Mouse (Mus musculus): ENCODE measurements around the gene Trafd1.

The Trafd1 gene

DNA sequence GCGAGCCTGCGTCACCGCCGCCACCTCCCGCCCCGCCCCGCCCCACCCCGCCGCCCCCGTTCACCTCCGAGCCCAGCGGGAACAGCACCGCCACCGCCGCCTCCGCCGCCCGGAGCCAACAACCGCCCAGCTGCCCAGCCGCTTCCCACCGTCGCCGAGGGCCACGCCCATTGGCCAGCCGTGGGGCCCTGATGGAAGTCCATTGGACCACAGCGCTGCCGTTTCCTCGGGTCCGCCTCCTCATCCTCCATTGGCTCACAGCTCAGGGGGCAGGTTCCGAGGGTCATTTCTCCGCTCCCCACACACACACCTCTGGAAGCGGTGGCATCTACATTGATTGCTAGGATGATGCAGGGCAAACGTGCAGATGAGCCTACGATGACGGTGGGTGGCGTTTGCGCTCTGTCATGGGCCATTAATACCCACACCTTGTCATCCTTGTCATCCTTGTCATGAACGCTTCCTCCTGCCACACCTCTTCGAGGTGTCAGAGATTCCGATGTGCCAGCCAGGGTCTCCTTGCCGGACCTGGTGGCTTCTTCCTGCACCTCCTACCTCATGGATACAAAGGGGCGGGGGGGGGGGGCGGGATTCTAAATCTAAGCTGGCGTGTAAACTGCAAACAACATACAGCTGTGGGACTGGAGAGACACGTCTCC, at the start of gene Trafd1:
TSS of gene Trafd1 (minus strand) at position 172 of the 659 bp plus-strand sequence.
- DNase-seq (ENCODE audit: low spot score): peak; percentile 98

- no peak for DNase-seq (ENCODE audit: low spot score)
These were observed 43.5 kb upstream of the Trafd1 start for GRCm38 (mm10) chr5:121428954-121429353.

DNA sequence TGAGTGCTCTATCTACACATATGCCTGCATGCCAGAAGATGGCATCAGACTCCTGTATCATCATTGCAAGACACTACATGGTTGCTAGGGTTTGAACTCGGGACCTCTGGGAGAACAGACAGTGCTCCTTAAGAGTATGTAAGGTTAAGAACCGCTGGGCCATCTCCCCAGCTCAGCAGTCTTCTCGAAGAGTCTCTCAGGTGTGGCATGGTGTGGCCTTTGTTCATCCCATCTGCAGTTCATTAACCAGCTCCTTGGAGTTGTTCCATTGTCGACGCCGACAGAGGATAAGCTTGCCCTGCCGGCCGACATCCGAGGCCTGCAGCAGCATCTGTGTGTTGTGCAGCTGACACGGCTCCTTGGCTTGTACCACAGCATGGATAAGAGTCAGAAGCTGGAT, 37.9 kb upstream of the Trafd1 start:
- no peak for DNase-seq (ENCODE audit: low spot score)

DNA sequence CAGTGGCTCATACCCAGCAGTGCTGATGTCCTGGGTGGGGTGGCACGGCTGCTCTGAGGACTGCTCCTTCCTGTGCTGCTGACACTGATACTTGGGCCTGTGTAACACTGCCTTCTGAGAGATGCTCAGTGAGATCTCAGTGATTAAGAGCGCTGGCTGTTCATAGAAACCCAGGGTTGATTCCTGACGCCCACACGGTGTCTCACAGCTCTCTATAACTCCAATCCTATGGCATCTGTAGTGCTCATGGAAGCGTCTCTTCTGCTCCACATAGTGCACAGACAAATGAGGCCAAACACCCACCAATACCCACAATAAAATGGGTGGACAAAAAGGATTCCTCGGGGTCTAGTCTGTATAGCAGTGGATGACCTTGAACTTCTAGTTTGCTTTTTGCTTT, 37.4 kb upstream of the Trafd1 start:
- no peak for DNase-seq (ENCODE audit: low spot score)

DNA sequence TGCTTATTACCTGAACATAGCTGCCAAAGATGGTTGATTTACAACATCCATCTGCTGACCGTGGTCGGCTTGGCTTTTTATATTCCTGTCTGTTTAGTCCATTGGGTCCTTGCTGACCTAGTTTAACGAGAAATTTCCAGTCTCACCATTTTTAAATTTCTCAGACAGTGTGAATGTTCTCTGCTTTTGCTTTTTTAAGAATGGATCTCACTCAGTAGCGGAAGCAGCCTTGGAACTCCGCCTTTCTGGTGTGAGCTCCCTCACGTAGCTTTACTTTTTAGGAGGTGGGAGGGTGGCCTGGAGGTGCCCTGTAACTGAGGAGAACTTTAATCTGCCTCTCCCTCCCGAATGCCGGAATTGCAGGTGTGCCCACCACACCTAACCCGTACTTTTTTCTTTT, 35.3 kb upstream of the Trafd1 start:
- no peak for DNase-seq (ENCODE audit: low spot score)

GRCm38 (mm10) chr5:121410975-121411374, 25.5 kb upstream of the Trafd1 start:
- DNase-seq (ENCODE audit: low spot score): no peak

GRCm38 (mm10) chr5:121407856-121408255, 22.4 kb upstream of the Trafd1 start:
- no peak for DNase-seq (ENCODE audit: low spot score)

DNA sequence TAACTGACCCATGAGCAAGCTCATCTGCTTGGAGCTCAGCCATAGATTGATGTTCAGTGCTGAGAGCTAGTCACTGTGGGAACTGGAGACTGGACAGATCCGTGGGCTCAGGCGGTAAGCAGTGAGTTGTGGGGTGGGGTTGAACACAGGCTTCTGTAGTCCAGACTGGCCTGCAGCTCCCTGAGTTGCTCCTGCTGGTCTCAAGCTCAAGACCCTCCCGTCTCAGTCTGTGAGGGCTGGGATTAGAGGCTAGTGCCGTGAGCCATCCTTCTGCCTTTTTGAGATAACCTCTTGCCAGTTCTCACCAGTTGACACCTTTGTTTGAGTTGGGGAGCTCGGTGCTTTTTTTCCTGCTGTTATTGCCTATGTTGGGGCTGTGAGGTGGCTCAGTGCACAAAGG, 15.4 kb upstream of the Trafd1 start:
- DNase-seq (ENCODE audit: low spot score): no peak

DNA sequence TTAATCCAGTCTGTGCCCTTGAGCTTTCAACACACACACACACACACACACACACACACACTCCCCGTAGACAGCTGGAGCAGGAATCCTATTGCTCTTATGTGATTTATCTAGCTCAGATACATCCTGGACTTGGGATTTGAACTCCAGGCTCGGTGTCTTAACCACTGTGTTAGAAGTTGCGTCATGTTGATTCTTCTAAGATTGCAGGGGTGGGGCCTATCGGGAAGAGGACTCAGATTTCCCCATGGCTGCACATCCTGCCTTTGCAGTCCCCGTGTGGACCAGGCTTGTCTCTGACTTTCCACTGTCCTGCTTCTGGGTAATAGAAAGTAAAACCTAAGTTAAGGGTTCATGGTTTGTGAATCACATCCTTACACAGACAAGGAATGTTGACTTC, 14.6 kb upstream of the Trafd1 start:
- DNase-seq (ENCODE audit: low spot score): no peak

DNA sequence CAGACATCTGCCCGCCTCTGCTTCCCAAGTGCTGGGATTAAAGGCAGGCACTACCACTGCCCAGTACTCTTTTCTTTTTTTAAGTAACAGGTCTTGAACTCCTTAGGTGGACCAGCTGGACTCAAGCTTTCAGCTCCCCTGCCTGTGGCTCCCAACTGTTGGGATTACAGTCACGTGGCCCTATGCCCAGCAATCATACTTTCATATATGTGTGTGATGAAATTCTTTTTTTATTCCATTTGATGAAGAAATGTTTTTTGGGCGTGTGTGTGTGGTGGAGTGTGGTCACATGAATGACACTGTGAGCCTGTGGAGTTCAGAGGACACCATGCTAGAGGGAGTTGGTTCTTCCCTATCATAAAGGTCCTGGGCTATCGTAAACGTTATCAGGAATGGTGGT, 14.1 kb upstream of the Trafd1 start:
- DNase-seq (ENCODE audit: low spot score): no peak

GRCm38 (mm10) chr5:121398965-121399462, 13.6 kb upstream of the Trafd1 start:
- no peak for DNase-seq (ENCODE audit: low spot score)

DNA sequence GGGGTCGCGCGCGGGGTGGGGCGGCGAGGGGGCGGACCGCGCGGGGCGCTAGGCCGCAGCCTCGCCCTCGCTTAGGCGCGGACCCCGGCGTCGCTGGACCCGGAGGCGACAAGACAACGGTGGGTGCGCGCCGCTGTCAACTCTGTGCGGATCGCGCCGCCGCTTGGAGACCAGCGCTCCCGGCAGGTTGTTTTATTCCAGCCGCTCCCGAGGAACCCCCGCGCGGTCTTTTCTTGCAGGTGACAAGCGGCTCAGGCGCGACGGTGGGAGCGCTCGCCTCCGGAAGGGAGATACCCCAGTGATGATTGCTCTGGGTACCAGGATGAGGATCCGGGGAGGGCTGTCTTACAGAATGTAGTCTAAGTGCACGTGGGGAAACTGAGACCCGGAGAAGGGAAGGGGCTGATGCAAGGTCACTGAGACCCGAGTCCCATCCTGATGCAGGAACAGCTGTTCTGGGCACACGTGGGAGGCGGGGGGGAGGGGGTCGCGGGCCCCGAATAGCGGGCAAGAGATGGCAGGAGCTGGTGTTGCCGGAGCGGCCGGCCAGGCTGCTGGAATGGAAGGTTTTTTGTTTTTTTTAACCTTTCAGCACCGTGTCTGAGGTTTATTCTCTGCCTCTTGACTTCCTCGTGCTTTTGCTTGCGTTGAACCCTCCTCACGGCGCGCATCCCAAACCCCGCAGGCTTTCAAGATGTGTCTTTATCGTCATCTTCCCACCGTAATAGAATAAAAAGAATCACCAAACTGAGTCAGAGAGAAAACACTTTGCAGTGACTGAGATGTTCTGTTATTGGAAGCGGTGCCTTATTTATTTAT, 12.9 kb upstream of the Trafd1 start:
- DNase-seq (ENCODE audit: low spot score): peak; percentile 38

- peak; percentile 99 for DNase-seq (ENCODE audit: low spot score)
These were observed 12.0 kb upstream of the Trafd1 start, which contains the start of gene Naa25 for GRCm38 (mm10) chr5:121397187-121398145. TSS of gene Naa25 (plus strand) at chr5:121397936.

- DNase-seq (ENCODE audit: low spot score): no peak
These were observed 10.2 kb upstream of the Trafd1 start for GRCm38 (mm10) chr5:121395621-121396020.

- DNase-seq (ENCODE audit: low spot score): no peak
These were observed 8.0 kb upstream of the Trafd1 start for GRCm38 (mm10) chr5:121393402-121393801.

DNA sequence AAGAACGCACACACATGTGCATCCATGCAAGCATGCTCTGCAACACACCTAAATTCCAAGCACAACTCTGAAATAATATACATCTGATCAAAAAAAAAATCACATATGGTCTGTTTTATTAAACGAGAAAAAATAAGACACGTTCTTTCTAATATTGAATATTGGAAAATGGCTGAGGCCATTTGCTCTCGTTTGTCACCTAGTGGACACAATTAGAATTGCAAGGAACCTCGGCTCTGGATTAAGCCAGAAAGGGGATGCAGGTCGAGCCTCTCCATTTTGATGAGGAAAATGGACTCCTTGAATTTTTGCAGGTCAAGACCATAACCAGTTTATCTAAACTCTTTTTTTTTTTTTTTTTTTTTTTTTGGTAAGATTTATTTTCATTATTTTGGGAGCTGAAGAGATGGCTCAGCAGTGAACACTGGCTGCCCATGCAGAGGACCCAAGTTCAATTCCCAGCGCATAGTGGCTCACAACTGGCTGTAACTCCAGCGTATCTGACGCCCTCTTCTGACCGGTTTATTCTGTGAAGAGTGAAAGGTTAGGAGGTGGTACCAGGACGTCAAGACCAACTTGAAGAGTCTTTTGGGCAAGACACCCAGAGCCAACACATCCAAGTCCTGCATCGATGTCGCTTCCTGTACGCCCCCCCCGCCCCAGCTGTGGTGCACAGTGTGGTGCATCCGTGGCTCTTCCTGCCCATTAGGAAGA, 7.4 kb upstream of the Trafd1 start:
- peak; percentile 62 for DNase-seq (ENCODE audit: low spot score)

- no peak for DNase-seq (ENCODE audit: low spot score)
These were observed 4.3 kb upstream of the Trafd1 start for GRCm38 (mm10) chr5:121389691-121390090.

DNA sequence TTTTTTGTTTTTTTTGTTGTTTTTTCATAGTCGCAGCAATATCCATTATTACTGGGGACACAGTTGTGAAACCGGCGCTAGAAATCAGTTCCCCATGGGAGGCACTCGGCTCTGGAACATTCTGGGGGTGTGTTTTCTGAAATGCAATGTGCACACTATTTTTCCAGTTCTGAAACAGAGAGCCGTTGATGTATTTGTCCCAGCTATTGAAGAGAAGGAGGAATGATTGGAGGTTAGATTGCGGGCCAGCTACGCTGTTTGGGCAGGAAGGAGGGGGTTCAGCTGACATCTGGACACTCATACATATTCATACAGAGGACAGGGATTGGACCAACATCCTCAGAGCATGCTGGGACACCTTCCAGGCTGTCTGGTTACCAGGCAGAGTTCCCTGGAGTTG, 3.7 kb upstream of the Trafd1 start:
- DNase-seq (ENCODE audit: low spot score): no peak

GRCm38 (mm10) chr5:121387126-121387525, 1.7 kb upstream of the Trafd1 start:
- DNase-seq (ENCODE audit: low spot score): no peak

DNA sequence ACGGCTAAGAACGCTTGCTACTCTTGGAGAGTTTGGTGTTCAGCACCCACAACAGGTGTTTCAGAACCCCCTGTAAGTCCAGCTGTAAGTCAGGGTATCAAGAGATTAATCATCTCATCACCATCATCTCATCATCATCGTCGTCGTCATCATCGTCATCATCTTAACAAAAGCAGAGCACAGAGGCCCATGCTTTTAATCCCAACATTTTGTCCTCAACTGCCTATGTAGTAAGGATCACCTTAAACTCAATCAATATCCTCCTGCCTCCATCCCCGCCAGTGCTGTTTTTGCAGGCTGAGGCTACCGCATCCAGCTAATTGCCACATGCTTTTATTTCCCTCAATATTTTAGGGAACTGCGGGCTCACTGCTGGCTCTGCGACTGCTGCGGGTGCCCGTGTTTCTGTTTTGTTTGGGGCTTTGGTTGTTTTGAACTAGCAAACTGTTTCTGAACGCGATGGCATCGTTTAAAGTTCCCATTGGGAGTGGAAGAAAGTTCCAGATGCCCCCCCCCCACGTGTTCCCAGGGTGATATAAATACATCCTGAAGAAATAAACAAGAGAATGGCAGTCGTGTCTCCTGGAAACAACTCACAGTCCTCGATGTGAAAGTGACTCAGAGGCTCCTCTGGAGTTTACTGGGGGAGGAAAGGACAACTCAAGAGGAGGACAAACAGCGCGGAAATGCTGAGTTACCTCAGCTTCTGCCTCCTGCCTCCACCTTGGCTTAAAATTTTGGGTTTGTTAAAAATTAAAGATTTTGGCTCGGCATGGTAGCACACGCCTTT, 883 bp upstream of the Trafd1 start:
- DNase-seq (ENCODE audit: low spot score): no peak

All from embryo, embryonic 10 days (tissue).